Mouse (Mus musculus): ENCODE measurements around the gene Nr1h5.

DNA sequence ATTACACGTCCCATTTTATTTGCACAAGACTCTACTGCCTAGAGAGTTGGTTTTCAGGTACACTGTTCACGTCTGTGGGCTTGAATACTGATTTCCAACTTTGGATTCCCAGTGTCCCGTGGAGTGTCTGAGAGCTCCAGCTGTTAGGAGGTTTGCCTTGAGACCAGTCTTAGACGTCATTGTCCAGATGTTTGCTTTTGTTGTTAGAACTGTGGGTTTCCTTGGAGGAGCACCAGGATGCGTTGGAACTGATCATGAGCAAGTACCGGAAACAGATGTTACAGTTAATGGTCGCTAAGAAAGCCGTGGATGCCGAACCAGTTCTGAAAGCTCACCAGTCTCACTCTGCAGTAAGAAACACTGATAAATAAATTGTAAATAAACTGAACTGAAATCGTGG is 33.1 kb upstream of the Nr1h5 start:
- TF ChIP-seq MYOD1 (IDR thresholded peaks at IDR 0.05; ENCODE audit: control insufficient read depth, insufficient read length, low read depth) (no peak), CTCF (IDR thresholded peaks at IDR 0.05; ENCODE audit: control insufficient read depth, insufficient read depth, insufficient read length) (no peak)
